Mouse (Mus musculus): ENCODE measurements at regions not wholly inside any gene's neighbourhood (a gene's known extent, or its start where the extent isn't known, plus 50 kb on each side); places are given as distances from the start of the nearest gene placed in this dataset.
A peak's percentile ranks its signal among the peaks of the same experiment; 100 is the strongest.

DNA sequence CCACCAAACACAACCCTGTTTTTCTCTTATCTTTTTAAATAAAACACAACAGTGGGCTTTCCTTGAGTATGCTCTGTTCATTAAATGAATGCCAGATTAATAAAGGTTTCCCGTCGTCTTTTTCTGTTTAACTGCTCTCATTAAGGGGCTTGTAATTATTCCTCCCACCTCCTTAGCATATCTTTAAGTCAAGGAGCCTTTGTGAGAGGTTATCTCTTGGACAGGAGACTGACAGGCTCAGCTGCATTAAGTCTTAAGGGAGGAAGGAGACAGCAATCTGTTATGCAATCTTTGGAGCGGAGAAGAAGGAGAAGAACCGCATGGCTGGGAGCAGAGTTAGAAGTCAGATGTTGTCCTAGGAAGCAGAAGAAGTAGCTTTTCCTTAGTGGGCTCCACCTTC is 111.3 kb upstream of the Syt6 start:
- DNase-seq (ENCODE audit: low spot score in 2 of 2), result no peak

DNA sequence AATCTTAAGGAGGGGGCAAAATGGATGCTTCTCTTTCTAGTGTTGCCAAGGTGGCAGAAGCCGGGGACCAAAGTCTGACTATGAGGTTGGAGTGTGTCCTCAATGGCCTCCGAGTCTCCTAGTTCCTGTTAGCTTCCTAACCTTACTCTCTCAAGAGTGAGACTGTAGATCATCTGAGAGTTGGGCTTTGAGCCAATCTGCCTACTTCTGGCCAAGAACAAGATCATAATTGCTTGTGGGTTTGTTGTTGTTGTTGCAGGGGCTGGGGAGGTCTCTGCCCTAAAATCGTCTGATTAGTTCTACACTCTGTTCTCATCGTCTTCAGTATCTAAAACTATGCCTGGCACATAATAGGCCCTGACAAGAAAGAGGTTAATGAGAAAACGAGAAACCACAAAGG is 110.8 kb upstream of the Syt6 start:
- no peak for DNase-seq (ENCODE audit: low spot score in 2 of 2)

DNA sequence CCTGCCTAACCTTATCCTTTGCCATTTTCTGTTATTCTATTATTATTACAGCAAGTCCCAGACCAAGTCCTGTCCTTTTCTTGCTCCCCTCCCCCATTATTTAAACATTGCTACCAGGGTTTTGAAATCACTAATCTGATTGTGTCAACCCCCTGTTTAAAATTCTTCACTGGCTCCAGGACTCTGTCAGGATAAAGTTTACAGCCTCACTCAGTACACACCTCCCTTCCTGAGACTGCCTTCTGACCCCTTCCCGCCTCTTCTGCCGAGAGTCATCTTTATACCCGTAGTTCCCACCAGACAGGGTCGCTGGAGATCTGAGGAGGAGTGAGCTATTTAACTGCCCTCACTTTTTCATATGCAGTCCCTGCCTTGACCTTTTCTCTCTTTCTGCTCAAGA is 110.3 kb upstream of the Syt6 start:
- no peak for DNase-seq (ENCODE audit: low spot score in 2 of 2)

DNA sequence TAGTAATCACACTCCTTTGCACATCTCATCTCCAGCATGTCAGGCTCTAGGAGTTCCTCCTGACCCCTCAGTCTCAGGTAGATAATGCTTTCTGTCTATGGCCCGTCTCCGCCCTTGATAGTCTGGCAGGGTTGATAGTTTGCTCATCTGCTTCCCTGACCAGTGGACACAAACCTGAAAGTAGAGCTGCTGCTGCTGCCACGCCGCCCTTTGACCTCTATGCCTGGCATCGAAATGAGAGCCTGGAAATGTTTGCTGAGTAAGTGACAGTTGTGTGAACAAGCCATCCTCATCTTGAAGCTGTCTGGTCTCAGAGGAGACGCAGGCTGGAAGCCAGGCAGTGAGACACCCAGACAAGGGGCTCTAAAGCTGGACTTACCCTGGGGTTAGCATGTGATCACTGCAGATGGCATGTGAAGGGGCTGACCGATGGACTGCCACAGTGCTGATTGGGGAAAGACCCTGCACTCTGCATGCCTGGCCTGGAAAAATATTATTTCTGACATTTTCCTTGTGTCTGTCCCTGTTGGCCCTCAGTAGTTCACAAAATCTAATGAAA is 109.8 kb upstream of the Syt6 start:
- DNase-seq (ENCODE audit: low spot score in 2 of 2), result no peak

DNA sequence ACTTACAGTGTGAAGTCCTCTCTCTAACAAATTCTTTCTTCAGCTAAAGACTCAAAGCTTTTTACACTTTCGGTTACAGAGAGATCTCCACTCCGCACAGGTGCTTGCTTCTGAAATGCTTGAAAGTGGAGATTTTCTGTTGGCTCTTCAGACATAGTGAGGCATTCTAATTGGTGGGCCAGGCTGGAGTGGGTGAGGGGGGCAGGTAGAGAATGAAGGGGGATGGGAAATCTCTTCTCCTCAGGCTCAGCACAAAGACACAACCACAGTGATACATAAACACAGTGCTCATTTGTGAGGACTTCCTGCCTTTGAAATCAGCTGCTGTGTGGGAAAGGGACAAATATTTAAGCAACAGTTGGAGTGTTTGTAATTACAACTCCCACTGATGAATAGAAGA is 109.1 kb upstream of the Syt6 start:
- DNase-seq (ENCODE audit: low spot score in 2 of 2), result no peak

DNA sequence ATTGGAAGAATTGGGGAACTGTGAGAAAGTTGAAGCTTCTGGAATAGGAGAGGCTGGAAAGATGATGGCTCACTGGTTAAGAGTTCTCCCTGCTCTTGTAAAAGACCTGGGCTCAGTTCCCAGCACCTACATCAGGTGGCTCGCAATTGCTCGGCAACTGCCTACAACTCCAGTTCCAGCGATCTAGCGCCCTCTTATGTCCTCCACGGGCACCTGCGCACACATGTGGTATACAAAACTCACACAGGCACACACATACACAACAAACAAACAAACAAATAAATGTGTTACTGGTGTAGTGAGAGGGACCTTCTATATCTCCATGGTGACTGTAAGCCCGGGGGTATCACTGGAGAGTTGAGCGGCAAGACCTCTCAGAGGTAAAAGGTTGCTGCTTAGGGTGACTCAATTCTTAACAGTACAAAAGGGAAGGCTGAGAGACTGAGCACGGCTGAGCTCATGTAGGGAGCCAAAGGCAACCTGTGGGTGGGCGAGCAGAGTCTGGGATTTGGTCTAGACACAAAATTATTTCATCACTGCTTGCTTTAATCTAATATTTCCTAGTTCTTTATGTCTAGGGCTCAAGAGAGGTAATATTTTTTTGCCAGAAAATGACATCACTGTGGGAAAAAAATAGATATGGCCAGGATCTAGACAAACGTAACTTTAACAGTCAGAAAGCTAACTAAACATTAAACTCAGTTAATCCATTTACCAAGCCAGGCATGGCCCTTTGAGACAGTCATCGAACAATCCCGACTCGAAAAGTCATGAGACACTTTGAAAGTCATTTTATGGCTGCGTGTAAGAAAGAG is 104.2 kb upstream of the Syt6 start:
- DNase-seq (ENCODE audit: low spot score in 2 of 2), result no peak

DNA sequence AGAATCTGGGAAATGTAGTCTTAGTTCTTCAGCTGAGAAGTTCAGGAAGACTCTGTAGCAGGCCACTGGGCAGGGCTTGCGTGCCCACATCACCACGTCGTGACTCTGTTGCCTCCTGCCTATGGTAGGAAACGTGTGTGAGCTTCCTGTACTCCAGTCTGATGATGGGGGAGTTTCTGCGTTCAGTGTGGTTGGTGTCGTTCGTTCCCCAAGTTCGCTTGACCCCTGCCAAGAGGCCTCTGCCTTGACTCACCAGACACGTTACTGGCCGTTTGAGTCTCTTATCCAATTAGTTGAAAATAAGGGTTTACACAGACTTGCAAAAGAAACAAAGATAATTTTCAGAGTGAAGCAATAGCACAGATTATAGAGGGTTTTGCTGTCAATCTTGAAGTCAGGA is 102.4 kb upstream of the Syt6 start:
- DNase-seq (ENCODE audit: low spot score in 2 of 2), result no peak

DNA sequence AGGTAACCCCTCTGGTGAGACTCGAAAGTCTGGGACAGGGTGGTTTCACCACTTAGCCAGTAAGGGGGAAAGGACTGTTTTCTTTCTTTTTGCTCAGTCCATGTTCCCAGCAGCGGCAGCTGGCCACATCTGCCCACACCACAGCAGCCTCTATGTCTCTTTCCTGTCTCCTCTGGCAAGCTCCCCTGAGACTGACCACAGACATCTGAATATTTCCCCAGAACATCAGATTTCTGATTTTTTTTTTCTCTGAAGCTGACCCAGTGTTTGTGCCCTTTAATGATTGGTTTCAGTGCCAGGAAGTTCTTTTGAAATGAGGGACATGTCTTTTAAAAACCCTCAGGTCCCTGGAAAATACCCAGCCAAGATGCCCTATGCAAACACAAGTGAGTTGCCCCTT is 101.7 kb upstream of the Syt6 start:
- no peak for DNase-seq (ENCODE audit: low spot score in 2 of 2)

DNA sequence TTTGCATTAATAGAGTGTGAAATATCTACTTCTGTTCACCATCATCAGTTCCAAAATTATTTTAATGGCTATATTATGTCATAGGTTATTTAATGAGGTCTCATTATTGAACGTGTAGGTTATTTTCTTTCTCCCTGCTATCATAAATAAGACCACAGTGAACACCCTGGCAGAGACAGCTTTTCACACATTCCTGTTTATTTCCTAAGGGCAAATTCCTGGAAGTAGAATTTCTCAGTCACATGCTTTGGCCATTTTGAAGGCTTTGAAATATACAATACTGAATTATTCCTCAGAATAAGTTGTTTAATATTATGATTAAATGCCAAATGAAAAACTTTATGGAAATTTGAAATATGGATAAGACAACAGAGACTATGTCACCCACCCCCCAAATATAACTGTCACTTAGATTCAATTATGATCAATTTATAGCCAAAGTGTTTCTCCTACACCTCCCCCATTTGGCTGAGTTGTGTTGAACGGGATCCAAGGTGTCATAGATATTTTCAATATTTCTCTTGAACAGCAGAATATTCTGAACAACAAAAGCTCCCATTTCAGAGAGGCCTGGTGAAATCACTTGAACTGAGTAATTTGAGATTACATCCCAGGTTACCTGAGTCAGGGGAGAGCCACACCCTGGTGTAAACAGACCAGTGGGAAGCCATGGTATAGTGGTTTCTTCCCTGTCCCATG is 95.0 kb upstream of the Syt6 start:
- no peak for DNase-seq (ENCODE audit: low spot score in 2 of 2)

DNA sequence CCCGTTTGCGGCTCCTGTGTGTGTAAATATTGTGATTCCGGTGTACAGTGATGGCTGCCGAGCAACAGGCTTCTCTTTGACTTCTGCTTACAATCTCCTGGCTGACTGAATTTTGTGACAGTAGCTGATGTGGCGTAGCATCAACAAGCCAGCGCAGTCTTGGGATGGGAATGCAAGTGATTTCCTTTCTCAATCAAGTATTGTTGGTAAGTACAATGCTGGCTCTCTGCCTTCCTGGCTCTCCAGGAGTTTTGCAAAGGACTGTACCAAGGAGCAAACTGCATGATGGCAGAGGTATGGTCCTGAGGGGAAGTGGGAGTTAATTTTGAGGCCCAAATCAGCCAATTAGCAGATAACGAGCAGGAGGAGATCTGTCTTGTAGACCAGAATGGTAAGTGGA is 94.4 kb upstream of the Syt6 start:
- no peak for DNase-seq (ENCODE audit: low spot score in 2 of 2)

DNA sequence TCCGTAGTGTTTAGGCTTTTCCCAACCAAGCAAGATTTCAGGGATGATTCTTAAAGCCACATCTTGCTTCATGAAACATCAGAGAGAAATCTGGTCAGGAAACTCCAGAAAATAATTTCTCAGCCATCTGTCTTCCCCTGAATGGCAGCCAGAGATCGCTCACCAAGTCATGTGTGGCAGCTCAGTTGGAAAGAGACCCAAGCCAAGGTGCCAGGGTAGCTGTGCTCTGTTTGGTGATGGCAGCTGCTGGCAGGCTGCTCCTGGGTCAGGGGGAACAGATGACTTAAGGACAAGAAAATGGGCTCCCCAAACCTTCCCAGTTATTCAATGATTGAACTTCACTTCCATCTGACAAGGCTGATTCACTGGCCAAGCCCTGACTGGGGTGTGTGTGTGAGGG is 91.7 kb upstream of the Syt6 start:
- peak; percentile 23 to 33 for DNase-seq (ENCODE audit: low spot score in 2 of 2)

DNA sequence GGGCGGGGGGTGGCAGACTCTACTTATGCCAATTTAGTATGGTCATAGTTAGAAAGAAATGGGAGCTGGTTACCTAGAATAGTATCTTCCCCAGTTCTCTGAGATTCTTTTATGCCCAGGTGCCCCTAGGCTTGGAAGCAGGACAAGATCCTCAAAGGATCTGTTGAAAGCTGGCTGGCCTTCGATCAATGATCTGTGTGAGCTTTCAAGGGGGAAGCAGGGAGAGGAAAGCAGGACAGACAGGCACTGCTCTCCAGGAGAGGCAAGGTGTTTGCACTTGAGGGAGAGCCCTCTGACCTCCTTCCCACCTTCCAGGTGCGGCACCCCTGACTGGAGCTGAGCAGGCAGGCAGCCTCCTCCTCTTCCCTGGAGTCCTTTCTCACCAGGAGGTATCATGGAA is 91.3 kb upstream of the Syt6 start:
- no peak for DNase-seq (ENCODE audit: low spot score in 2 of 2)

DNA sequence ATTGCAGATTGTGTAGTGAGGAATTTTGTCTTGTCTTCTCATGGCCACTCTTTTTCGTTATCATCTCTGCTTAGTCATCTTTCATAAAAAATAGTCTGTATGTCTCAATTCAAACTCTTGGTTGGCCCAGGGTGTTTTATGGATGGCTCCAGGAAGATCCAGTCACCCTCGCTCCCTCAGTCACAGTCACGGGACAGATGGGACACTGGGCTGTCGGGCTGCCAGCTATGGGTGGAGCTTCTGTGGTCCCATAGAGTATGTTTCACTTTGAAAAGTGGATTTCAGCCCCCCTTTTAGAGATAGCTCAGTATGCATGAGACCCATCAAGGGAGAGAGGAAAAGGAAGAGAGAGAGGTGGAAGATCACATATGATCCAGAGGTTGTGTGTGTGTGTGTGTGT is 85.2 kb upstream of the Syt6 start:
- DNase-seq (ENCODE audit: low spot score in 2 of 2), result no peak

DNA sequence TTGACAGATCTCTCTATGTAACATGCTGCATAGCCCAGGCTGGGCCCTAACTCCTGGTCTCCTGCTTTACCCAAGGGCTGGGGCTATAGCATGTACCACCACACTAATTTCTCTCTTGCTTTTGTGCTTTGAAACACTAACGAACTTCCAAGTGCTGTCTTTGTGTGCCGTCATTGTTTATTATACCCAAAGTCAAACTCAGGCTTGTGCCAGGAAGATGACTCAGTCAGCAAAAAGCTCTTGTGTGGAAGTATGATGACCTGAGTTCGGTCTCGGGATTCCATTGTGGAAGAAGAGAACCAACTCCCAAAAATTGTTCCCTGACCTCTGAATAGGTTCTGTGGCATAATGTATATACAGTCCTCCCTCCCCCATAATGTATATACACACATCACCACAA is 84.1 kb upstream of the Syt6 start:
- no peak for DNase-seq (ENCODE audit: low spot score in 2 of 2)

DNA sequence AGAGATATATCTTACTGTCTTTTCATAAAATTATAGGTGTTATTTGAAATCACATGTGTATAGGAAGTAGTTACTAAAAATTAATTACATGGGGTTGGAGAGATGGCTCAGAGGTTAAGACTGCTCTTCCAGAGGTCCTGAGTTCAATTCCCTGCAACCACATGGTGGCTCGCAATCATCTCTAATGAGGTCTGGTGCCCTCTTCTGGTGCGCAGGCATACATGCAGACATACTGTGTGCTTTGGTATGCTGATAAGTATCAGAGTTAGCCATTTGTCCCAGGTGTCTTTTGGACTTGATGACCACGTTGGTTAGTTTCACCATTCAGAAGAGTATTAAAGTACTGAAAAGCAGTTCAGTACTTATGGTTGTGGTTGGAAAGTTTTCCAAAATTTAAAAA is 82.8 kb upstream of the Syt6 start:
- DNase-seq (ENCODE audit: low spot score in 2 of 2), result no peak

DNA sequence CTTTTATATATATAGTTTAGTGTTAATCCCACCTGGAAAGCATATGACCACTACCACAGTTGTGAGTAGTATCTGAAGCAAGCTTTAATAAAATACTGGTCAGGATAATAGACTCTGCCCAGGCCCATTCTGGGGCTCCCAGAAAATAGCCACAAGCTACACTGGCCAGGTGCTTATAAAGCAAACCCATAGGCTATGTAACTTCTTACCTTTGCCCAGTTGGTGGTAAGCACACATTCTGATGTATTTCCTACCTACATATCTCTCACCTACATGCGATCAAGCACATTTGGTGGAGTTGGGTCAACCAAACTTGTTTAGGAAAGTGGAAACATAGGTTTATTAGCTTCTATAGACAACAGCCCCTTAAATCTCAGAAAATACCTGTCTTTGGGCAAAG is 81.4 kb upstream of the Syt6 start:
- DNase-seq (ENCODE audit: low spot score in 2 of 2), result no peak

DNA sequence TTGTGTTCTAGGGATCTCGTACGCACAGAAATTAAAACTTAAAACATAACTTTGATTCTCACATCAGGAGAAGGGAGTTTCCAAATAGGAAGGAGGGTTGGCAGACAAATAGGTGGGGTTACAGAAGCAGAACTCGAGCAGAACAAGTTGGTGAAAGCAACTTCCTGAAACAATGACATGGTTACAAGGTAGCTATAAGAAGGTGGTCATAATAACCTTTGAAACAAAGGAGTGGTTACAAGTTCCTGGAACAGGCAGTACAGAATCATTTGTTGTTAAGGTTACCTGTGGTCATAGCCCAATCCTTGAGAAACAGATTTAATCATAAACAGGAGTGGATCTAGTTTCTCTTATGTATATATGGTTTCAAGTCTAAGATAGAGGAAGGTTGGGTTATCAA is 81.0 kb upstream of the Syt6 start:
- no peak for DNase-seq (ENCODE audit: low spot score in 2 of 2)

DNA sequence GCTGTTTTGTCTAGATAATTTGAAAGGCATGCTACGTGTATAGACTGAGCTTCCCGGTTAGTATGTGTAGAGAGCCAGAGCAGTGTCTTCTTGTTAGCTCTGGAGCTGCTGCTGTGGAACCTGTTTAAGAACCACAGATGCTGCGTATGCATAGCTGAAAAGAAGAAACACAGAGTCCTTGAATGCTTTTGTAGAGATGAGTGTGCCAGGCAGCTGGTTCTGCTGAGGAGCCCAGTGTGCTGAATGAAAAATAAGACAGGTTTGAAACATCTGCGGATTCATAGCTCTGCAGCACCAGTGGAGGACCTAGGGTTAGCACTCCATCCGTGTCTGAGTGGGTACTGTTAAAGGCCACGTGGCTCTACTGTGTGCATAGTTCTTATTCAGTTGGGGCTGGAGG is 78.9 kb upstream of the Syt6 start:
- DNase-seq (ENCODE audit: low spot score in 2 of 2), result no peak

DNA sequence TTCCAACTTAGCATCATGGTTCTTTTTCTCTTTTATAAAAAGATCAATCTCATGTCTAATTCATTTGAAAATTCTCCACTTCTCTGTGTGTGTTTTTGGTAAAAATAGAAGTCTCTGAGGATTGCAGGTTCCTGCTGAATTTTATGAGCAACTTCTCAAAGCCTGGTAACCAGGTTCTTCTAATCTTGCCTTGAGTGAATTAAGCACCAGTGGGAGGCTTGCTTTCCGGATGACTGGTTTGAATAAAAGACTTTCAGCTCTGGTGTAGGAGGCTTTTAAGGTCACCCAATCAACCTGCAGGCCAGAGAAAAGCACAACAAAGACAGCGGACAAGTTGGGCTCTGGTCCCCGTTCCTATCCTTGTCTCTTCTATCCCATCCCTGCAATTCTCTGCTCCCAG is 78.3 kb upstream of the Syt6 start:
- DNase-seq (ENCODE audit: low spot score in 2 of 2), result no peak

DNA sequence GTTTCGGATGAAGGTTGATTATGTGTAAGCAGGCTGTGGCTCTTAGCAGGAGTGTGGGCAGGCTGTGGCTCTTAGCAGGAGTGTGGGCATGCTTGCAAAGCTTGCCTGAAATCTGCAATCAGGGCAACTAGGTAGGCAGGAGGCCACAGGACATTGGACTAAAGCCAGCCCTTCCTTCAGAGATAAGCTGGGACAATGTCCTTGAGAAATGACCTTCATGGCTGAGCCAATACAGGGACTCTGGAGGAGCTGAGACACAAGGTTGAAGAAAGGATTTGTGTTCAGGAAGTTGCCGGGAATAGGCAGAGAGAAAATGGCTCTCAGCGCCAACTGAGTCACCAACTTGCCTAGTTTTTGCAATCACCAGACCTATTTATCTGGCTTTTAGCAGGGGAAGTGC is 77.3 kb upstream of the Syt6 start:
- DNase-seq (ENCODE audit: low spot score in 2 of 2), result no peak

DNA sequence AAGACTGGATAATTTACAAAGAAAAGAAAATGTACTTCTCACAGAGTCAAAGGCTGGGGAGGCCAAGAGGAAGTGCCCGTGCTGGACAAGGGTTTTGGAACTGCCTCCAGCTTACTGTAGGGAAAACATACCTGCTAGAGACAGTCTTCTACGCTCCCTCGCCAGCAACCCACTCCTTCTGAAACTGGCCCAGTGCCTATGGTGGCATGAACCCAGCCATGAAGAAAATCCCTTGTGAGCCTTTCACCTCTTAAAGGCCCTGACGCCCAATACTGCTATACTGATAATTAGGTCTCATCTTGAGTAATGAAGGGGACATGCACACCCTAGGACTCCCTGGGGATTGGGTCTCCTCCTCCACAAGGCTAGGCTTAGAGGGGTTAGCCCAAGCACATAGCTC is 76.6 kb upstream of the Syt6 start:
- DNase-seq (ENCODE audit: low spot score in 2 of 2), result no peak

DNA sequence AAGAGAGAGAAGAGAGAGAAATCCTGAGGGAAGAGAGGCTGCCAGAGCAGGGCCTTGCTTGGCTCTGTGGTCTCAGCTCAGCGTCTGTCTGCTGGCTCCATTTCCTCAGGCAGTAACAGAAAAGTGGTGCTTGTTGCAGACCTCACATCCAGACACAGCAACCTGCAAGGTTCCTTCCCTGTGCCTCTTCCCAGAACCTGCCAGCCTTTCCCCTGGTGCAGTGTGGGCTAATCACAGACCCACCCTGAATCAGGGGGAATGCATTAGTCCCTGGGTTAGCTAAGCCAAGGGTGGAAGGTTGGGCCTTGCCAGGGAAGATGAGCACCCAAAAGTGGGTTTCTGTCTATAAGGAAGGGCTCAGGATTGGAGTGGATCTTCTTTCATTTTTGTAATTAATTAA is 75.2 kb upstream of the Syt6 start:
- no peak for DNase-seq (ENCODE audit: low spot score in 2 of 2)

DNA sequence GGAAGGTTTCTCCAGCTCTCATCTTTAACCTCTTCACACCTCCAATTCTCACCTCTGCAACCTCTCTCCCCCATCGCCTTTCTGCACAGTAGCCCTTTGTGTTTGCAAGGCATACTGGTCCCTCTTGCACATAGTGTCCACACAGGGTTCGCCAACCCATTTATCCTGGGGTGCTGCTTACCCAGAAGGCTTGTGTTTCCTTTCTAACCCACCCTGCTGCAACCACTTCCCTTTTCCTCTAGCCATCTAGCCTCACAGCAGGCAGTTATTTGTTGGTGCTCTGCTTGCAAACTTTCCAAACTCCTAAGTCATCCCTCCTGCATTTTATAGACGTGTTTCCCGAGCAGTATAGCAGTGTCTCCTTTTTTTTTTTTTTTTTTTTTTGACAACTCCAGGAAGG is 74.7 kb upstream of the Syt6 start:
- no peak for DNase-seq (ENCODE audit: low spot score in 2 of 2)
